Mouse (Mus musculus) cerebellum, adult 2 months (tissue): ENCODE measurements around the gene Trmt2a. TPM values are rescaled to one million over a fixed set of nuclear protein-coding genes. Genes with fewer than 3 reads are reported as not detected.

Experiments used
- DNase-seq, 2 experiments: peaks; one replicate each; pipeline ENCODE4 v3.0.0; 2021
- H3K27ac ChIP-seq: fragments of 200-500 bp; 2 replicates; pipeline ENCODE4 v1.5.1; 2012; ENCODE audit warnings: low read length, control low read depth, inconsistent platforms; ENCODE audit not compliant: insufficient read depth
- H3K27me3 ChIP-seq: fragments of 200-500 bp; 2 replicates; pipeline ENCODE4 v1.6.1; 2012; ENCODE audit warnings: inconsistent platforms, mild to moderate bottlenecking, low read length, moderate library complexity; ENCODE audit not compliant: control insufficient read depth, insufficient read depth
- H3K4me1 ChIP-seq: fragments of 200-500 bp; 2 replicates; pipeline ENCODE4 v1.6.1; 2011; ENCODE audit warnings: low read length; ENCODE audit not compliant: control insufficient read depth, insufficient read depth
- H3K4me3 ChIP-seq: fragments of 200-500 bp; replicated peaks from 2 replicates; pipeline ENCODE3; 2011; ENCODE audit warnings: mild to moderate bottlenecking, low read depth, low read length, control low read depth; ENCODE audit not compliant: insufficient read depth
- CTCF ChIP-seq: fragments of 200-500 bp; IDR thresholded peaks from 2 replicates; pipeline ENCODE4 v1.5.1; 2011; ENCODE audit warnings: low read depth, mild to moderate bottlenecking, control low read depth, low read length, moderate library complexity, borderline replicate concordance; ENCODE audit not compliant: insufficient read depth
- POLR2A ChIP-seq: fragments of 200-500 bp; IDR thresholded peaks from 2 replicates; pipeline ENCODE4 v1.6.1; 2011; ENCODE audit warnings: low read length, control low read depth, borderline replicate concordance; ENCODE audit not compliant: insufficient read depth
- WGBS: fragments of 180-500 bp; shearing (Covaris S2); methylation state at CpG from one replicate; pipeline ENCODE4 v1.1.7; 2018; 5-methylcytosine and 5-hydroxymethylcytosine counted together
- polyA plus RNA-seq: library from polyadenylated mRNA; depleted of rRNA; stranded (reverse); fragments of >200 nt; gene quantifications from 2 replicates; pipeline ENCODE4 v1.2.3, GENCODE M21; 2012; rRNA removed

Trmt2a gene
- polyA plus RNA-seq = 96.0 and 99.5 TPM in 2 replicates

- Histone ChIP-seq H3K4me3 (peak within 1 kb of the TSS; percentile 85), H3K27me3 (no peaks in the 10 kb centered on the region), H3K4me1 (peaks cover 7% of the 10 kb centered on the region), H3K27ac (peak within 1 kb of the TSS; percentile 62)
- WGBS = under 1% methylated on average over 101 of the region's 102 CpGs
- DNase-seq = peak; percentile 97 to 99
- TF ChIP-seq CTCF = no peak
- TF ChIP-seq POLR2A = peak; percentile 81
These were observed at the start of gene Trmt2a, which contains the start of gene Ranbp1 for GRCm38 (mm10) chr16:18248433-18249363. Trmt2a (plus strand) TSS chr16:18248679. Ranbp1 (minus strand) TSS chr16:18248732.

GRCm38 (mm10) chr16:18200062-18200461 lies 48.4 kb upstream of the Trmt2a start:
- no peaks in the 10 kb centered on the region for H3K27me3 ChIP-seq
- no peak overlapping the region for H3K4me3 ChIP-seq
- WGBS = 40% methylated on average over 2 of the region's 2 CpGs
- H3K4me1 ChIP-seq = peaks cover under 1% of the 10 kb centered on the region; the same call in 1 of the 2 replicates
- H3K27ac ChIP-seq = no peak overlapping the region
- no peak for DNase-seq
- TF ChIP-seq POLR2A (no peak), CTCF (no peak)

- H3K4me1 ChIP-seq = peaks cover 3% of the 10 kb centered on the region; the same call in 1 of the 2 replicates
These were observed 46.9 kb upstream of the Trmt2a start for GRCm38 (mm10) chr16:18201620-18202019.

GRCm38 (mm10) chr16:18202061-18202460 lies 46.4 kb upstream of the Trmt2a start:
- Histone ChIP-seq H3K4me3 (no peak overlapping the region), H3K27ac (no peak overlapping the region), H3K4me1 (peaks cover 5% of the 10 kb centered on the region; the same call in 1 of the 2 replicates), H3K27me3 (no peaks in the 10 kb centered on the region)
- no peak for DNase-seq
- TF ChIP-seq CTCF (no peak), POLR2A (no peak)
- WGBS = 100% methylated on average over 1 of the region's 1 CpGs

More at GRCm38 (mm10) chr16:18201620-18202019, 46.9 kb upstream of the Trmt2a start:
- no peak for TF ChIP-seq CTCF
- no peak for TF ChIP-seq POLR2A
- no peak for DNase-seq
- Histone ChIP-seq H3K27ac (no peak overlapping the region), H3K4me3 (no peak overlapping the region), H3K27me3 (no peaks in the 10 kb centered on the region)
- 76% methylated on average over 1 of the region's 1 CpGs for WGBS

GRCm38 (mm10) chr16:18203430-18204091 lies 44.9 kb upstream of the Trmt2a start:
- H3K27me3 ChIP-seq = no peaks in the 10 kb centered on the region

GRCm38 (mm10) chr16:18210701-18211416 lies 37.6 kb upstream of the Trmt2a start:
- DNase-seq = peak; percentile 75 to 77
- WGBS = 23% methylated on average over 8 of the region's 8 CpGs
- no peak overlapping the region for H3K27ac ChIP-seq
- no peak overlapping the region for H3K4me3 ChIP-seq
- no peaks in the 10 kb centered on the region for H3K27me3 ChIP-seq
- H3K4me1 ChIP-seq = peaks cover 22% of the 10 kb centered on the region; the same call in 1 of the 2 replicates
- TF ChIP-seq POLR2A = no peak
- TF ChIP-seq CTCF = peak; percentile 85

More at GRCm38 (mm10) chr16:18203430-18204091, 44.9 kb upstream of the Trmt2a start:
- DNase-seq = no peak
- Histone ChIP-seq H3K27ac (no peak overlapping the region), H3K4me3 (no peak overlapping the region), H3K4me1 (peaks cover 5% of the 10 kb centered on the region; the same call in 1 of the 2 replicates)
- 73% methylated on average over 7 of the region's 7 CpGs for WGBS
- TF ChIP-seq POLR2A (no peak), CTCF (no peak)

GRCm38 (mm10) chr16:18211417-18212171 lies 36.9 kb upstream of the Trmt2a start:
- no peak overlapping the region for H3K4me3 ChIP-seq
- H3K27me3 ChIP-seq = no peaks in the 10 kb centered on the region
- peak; percentile 84 to 93 for DNase-seq
- peak; percentile 100 for TF ChIP-seq CTCF
- no peak for TF ChIP-seq POLR2A
- 27% methylated on average over 10 of the region's 10 CpGs for WGBS
- H3K4me1 ChIP-seq = peaks cover 20% of the 10 kb centered on the region; the same call in 1 of the 2 replicates
- H3K27ac ChIP-seq = no peak overlapping the region
